ENCODE assay signal across 8 mouse cellular contexts in genomic region chr11:116096213-116097108, GRCm38 (mm10). TPM values are rescaled to one million over a fixed set of nuclear protein-coding genes. Genes with fewer than 3 reads are reported as not detected.
DNase-seq lines count a peak whose midpoint lies in the region; ATAC-seq and TF ChIP-seq lines count a peak whose summit lies in the region.

No protein-coding gene starts in this region.

- no peak overlapping the region for H3K9ac ChIP-seq in heart, postnatal 0 days (replicated peaks; ENCODE audit: low read depth, low read length)
- H3K9ac ChIP-seq in heart, embryonic 11.5 days (ENCODE audit: low read depth, low read length) = no peak overlapping the region
- no peak overlapping the region for H3K9ac ChIP-seq in midbrain, embryonic 11.5 days (ENCODE audit: low read length)
- no peak overlapping the region for H3K9ac ChIP-seq in midbrain, embryonic 13.5 days (replicated peaks)

- no peaks in the 10 kb centered on the region for H3K36me3 ChIP-seq in heart, postnatal 0 days (replicated peaks; ENCODE audit: control insufficient read depth, insufficient read depth, low read length)
- H3K36me3 ChIP-seq in heart, embryonic 11.5 days (ENCODE audit: control insufficient read depth, insufficient read depth, low read length) = no peaks in the 10 kb centered on the region
- no peaks in the 10 kb centered on the region for H3K36me3 ChIP-seq in midbrain, embryonic 11.5 days (ENCODE audit: control insufficient read depth, insufficient read depth, low read length)
- no peaks in the 10 kb centered on the region for H3K36me3 ChIP-seq in midbrain, embryonic 13.5 days
- no peaks in the 10 kb centered on the region for H3K36me3 ChIP-seq in splenic B cell, adult 2 months (ENCODE audit: control insufficient read depth, insufficient read depth, low read length, poor library complexity, severe bottlenecking)

- DNase-seq in heart, postnatal 0 days (ENCODE audit: low spot score) = no peak
- DNase-seq in midbrain, embryonic 11.5 days (ENCODE audit: low spot score, missing footprints) = peak; percentile 88
- peak; percentile 62 for DNase-seq in adipocyte (ENCODE audit: low spot score)
- DNase-seq in splenic B cell, adult 2 months (ENCODE audit: low read depth, low spot score) = peak; percentile 69
- no peak for DNase-seq in frontal cortex, postnatal 14 days (ENCODE audit: low spot score in 2 of 2)
- no peak for DNase-seq in neural tube, embryonic 10.5 days (ENCODE audit: extremely low spot score, low spot score)

- peaks cover 32% of the 10 kb centered on the region for H3K4me1 ChIP-seq in heart, postnatal 0 days (ENCODE audit: control insufficient read depth, insufficient read depth)
- H3K4me1 ChIP-seq in heart, embryonic 11.5 days (ENCODE audit: control insufficient read depth, insufficient read depth, low read length) = peaks cover 30% of the 10 kb centered on the region
- no peaks in the 10 kb centered on the region for H3K4me1 ChIP-seq in midbrain, embryonic 11.5 days (ENCODE audit: control insufficient read depth, insufficient read depth, low read length)
- H3K4me1 ChIP-seq in midbrain, embryonic 13.5 days (replicated peaks) = no peaks in the 10 kb centered on the region

- 77% methylated on average over 5 of the region's 5 CpGs for WGBS in heart, postnatal 0 days
- 85% methylated on average over 5 of the region's 5 CpGs for WGBS in heart, embryonic 11.5 days (ENCODE audit: insufficient replicate concordance)
- 92% methylated on average over 5 of the region's 5 CpGs for WGBS in midbrain, embryonic 11.5 days
- WGBS in midbrain, embryonic 13.5 days = 90% methylated on average over 5 of the region's 5 CpGs

- H3K9me3 ChIP-seq in heart, postnatal 0 days (replicated peaks; ENCODE audit: control insufficient read depth, low read length) = no peaks in the 10 kb centered on the region
- no peaks in the 10 kb centered on the region for H3K9me3 ChIP-seq in heart, embryonic 11.5 days (replicated peaks; ENCODE audit: control insufficient read depth, low read length)
- 0 out of 2 replicates have a peak, but pooled peaks cover 3% of the 10 kb centered on the region for H3K9me3 ChIP-seq in midbrain, embryonic 11.5 days (ENCODE audit: control insufficient read depth, low read length)
- H3K9me3 ChIP-seq in midbrain, embryonic 13.5 days = no peaks in the 10 kb centered on the region

- no peak for TF ChIP-seq EP300 in heart, postnatal 0 days (IDR thresholded peaks at IDR 0.05; ENCODE audit: low read depth)

- H3K4me2 ChIP-seq in heart, postnatal 0 days (ENCODE audit: low read depth, low read length) = no peak overlapping the region
- H3K4me2 ChIP-seq in heart, embryonic 11.5 days = no peak overlapping the region
- H3K4me2 ChIP-seq in midbrain, embryonic 11.5 days = no peak overlapping the region
- H3K4me2 ChIP-seq in midbrain, embryonic 13.5 days (replicated peaks) = no peak overlapping the region

- no peaks in the 10 kb centered on the region for H3K27me3 ChIP-seq in heart, postnatal 0 days (ENCODE audit: control insufficient read depth, insufficient read depth, low read length)
- H3K27me3 ChIP-seq in heart, embryonic 11.5 days (ENCODE audit: control insufficient read depth, insufficient read depth, low read length) = no peaks in the 10 kb centered on the region
- no peaks in the 10 kb centered on the region for H3K27me3 ChIP-seq in midbrain, embryonic 11.5 days (ENCODE audit: control insufficient read depth, insufficient read depth, low read length)
- no peaks in the 10 kb centered on the region for H3K27me3 ChIP-seq in midbrain, embryonic 13.5 days
- H3K27me3 ChIP-seq in splenic B cell, adult 2 months (ENCODE audit: control insufficient read depth, insufficient read depth, low read length, poor library complexity, severe bottlenecking) = no peaks in the 10 kb centered on the region

- peak; percentile 42 for TF ChIP-seq CTCF in heart, postnatal 0 days (IDR thresholded peaks at IDR 0.05; ENCODE audit: low read depth)

- no peak for ATAC-seq in heart, postnatal 0 days (ENCODE audit: insufficient read depth, low read depth)
- no peak for ATAC-seq in heart, embryonic 11.5 days (replicated peaks; ENCODE audit: insufficient number of reproducible peaks, low FRiP score, low TSS enrichment)
- ATAC-seq in midbrain, embryonic 11.5 days (ENCODE audit: low FRiP score) = no peak
- ATAC-seq in midbrain, embryonic 13.5 days = no peak

- no peak overlapping the region for H3K4me3 ChIP-seq in heart, postnatal 0 days (ENCODE audit: low read depth, low read length)
- no peak overlapping the region for H3K4me3 ChIP-seq in heart, embryonic 11.5 days (ENCODE audit: low read depth, low read length)
- H3K4me3 ChIP-seq in midbrain, embryonic 11.5 days (ENCODE audit: low read depth, low read length) = no peak overlapping the region
- no peak overlapping the region for H3K4me3 ChIP-seq in midbrain, embryonic 13.5 days (replicated peaks)

- H3K27ac ChIP-seq in heart, postnatal 0 days (ENCODE audit: low read depth) = 0 out of 2 replicates have a peak overlapping the region, but pooled peaks have one; percentile 7
- H3K27ac ChIP-seq in heart, embryonic 11.5 days (ENCODE audit: low read depth, low read length) = no peak overlapping the region
- H3K27ac ChIP-seq in midbrain, embryonic 11.5 days (ENCODE audit: low read depth, low read length) = no peak overlapping the region
- no peak overlapping the region for H3K27ac ChIP-seq in midbrain, embryonic 13.5 days

RNA-seq across cellular contexts. Expression of gene Wbp2, which starts 9.7 kb away (rescaled TPM):
- total RNA-seq in heart, postnatal 0 days (2014; rRNA removed; ENCODE audit: low replicate concordance) = 113 and 120 TPM in 2 replicates
- 106 and 117 TPM in 2 replicates for polyA plus RNA-seq in heart, postnatal 0 days (2015; fragmentation: Nextera tagmentation; extraction: Ambion mirVana)
- 129 and 144 TPM in 2 replicates for polyA plus RNA-seq in heart, embryonic 11.5 days (2014; fragmentation: Nextera tagmentation; extraction: Ambion mirVana)
- 84.9 and 86.8 TPM in 2 replicates for polyA plus RNA-seq in midbrain, embryonic 11.5 days (2014; fragmentation: Nextera tagmentation; extraction: Ambion mirVana)
- 128 and 132 TPM in 2 replicates for polyA plus RNA-seq in midbrain, embryonic 13.5 days (2015; fragmentation: Nextera tagmentation; extraction: Ambion mirVana)

RNA-seq across cellular contexts. Expression of gene Unc13d, which starts 18.7 kb away (rescaled TPM):
- 0.27 and 2.7 TPM in 2 replicates for total RNA-seq in heart, postnatal 0 days (2014; rRNA removed; ENCODE audit: low replicate concordance)
- polyA plus RNA-seq in heart, postnatal 0 days (2015; fragmentation: Nextera tagmentation; extraction: Ambion mirVana) = 0.42 and 0.47 TPM in 2 replicates
- 2.3 and 2.6 TPM in 2 replicates for polyA plus RNA-seq in heart, embryonic 11.5 days (2014; fragmentation: Nextera tagmentation; extraction: Ambion mirVana)
- 0.82 and 1.1 TPM in 2 replicates for polyA plus RNA-seq in midbrain, embryonic 11.5 days (2014; fragmentation: Nextera tagmentation; extraction: Ambion mirVana)
- polyA plus RNA-seq in midbrain, embryonic 13.5 days (2015; fragmentation: Nextera tagmentation; extraction: Ambion mirVana) = 1.2 TPM in 2 replicates

RNA-seq across cellular contexts. Expression of gene Trim47, which starts 30.5 kb away (rescaled TPM):
- total RNA-seq in heart, postnatal 0 days (2014; rRNA removed; ENCODE audit: low replicate concordance) = 89.0 and 104 TPM in 2 replicates
- polyA plus RNA-seq in heart, postnatal 0 days (2015; fragmentation: Nextera tagmentation; extraction: Ambion mirVana) = 42.8 and 43.9 TPM in 2 replicates
- polyA plus RNA-seq in heart, embryonic 11.5 days (2014; fragmentation: Nextera tagmentation; extraction: Ambion mirVana) = 38.3 and 40.2 TPM in 2 replicates
- polyA plus RNA-seq in midbrain, embryonic 11.5 days (2014; fragmentation: Nextera tagmentation; extraction: Ambion mirVana) = 2.7 TPM in 2 replicates
- polyA plus RNA-seq in midbrain, embryonic 13.5 days (2015; fragmentation: Nextera tagmentation; extraction: Ambion mirVana) = 2.0 and 3.4 TPM in 2 replicates

RNA-seq across cellular contexts. Expression of gene Trim65, which starts 34.5 kb away (rescaled TPM):
- 5.9 and 15.0 TPM in 2 replicates for total RNA-seq in heart, postnatal 0 days (2014; rRNA removed; ENCODE audit: low replicate concordance)
- 2.7 TPM in 2 replicates for polyA plus RNA-seq in heart, postnatal 0 days (2015; fragmentation: Nextera tagmentation; extraction: Ambion mirVana)
- 3.9 and 4.5 TPM in 2 replicates for polyA plus RNA-seq in heart, embryonic 11.5 days (2014; fragmentation: Nextera tagmentation; extraction: Ambion mirVana)
- 1.3 TPM in 2 replicates for polyA plus RNA-seq in midbrain, embryonic 11.5 days (2014; fragmentation: Nextera tagmentation; extraction: Ambion mirVana)
- polyA plus RNA-seq in midbrain, embryonic 13.5 days (2015; fragmentation: Nextera tagmentation; extraction: Ambion mirVana) = 1.3 and 1.8 TPM in 2 replicates

RNA-seq across cellular contexts. Expression of gene Mrpl38, which starts 42.2 kb away (rescaled TPM):
- 114 and 153 TPM in 2 replicates for total RNA-seq in heart, postnatal 0 days (2014; rRNA removed; ENCODE audit: low replicate concordance)
- 79.1 and 80.8 TPM in 2 replicates for polyA plus RNA-seq in heart, postnatal 0 days (2015; fragmentation: Nextera tagmentation; extraction: Ambion mirVana)
- polyA plus RNA-seq in heart, embryonic 11.5 days (2014; fragmentation: Nextera tagmentation; extraction: Ambion mirVana) = 109 and 116 TPM in 2 replicates
- polyA plus RNA-seq in midbrain, embryonic 11.5 days (2014; fragmentation: Nextera tagmentation; extraction: Ambion mirVana) = 96.3 and 97.0 TPM in 2 replicates
- 76.2 and 78.3 TPM in 2 replicates for polyA plus RNA-seq in midbrain, embryonic 13.5 days (2015; fragmentation: Nextera tagmentation; extraction: Ambion mirVana)

Comparison
In these comparisons a context has a peak if more than half of its experiments do, and no peak if none do; other contexts are left out.
1. DNase-seq: peak in midbrain, embryonic 11.5 days (single experiment), adipocyte (single experiment) and splenic B cell, adult 2 months (single experiment); none in heart, postnatal 0 days (single experiment), frontal cortex, postnatal 14 days (0 of 2) and neural tube, embryonic 10.5 days (single experiment).